Mouse (Mus musculus): ENCODE data around the gene Mdh1b.

- TF ChIP-seq CTCF (IDR thresholded peaks at IDR 0.05; ENCODE audit: control insufficient read depth, insufficient read depth, insufficient read length) (no peak), MAX (IDR thresholded peaks at IDR 0.05) (no peak), USF1 (IDR thresholded peaks at IDR 0.05; ENCODE audit: low read depth) (no peak), CEBPB (IDR thresholded peaks at IDR 0.05; ENCODE audit: low read depth) (no peak), FOSL1 (IDR thresholded peaks at IDR 0.05; ENCODE audit: insufficient read depth, low read length, poor library complexity, severe bottlenecking) (peak; percentile 53), MYOG (IDR thresholded peaks at IDR 0.05; ENCODE audit: control insufficient read depth, extremely low read depth, insufficient read length) (no peak), MYOD1 (IDR thresholded peaks at IDR 0.05; ENCODE audit: control insufficient read depth, insufficient read length, low read depth) (peak; percentile 49)
Observed at GRCm38 (mm10) chr1:63776902-63777630, 46.9 kb upstream of the Mdh1b start.

All from C2C12 (cell line).